Mouse (Mus musculus): ENCODE data around the gene Daam2. TPM values are rescaled to one million over a fixed set of nuclear protein-coding genes. Genes with fewer than 3 reads are reported as not detected.

Gene Daam2
- polyA plus RNA-seq, 1 experiment from 2014 or later: 6.6 TPM

GRCm38 (mm10) chr17:49432071-49432711 is 132.0 kb downstream of the Daam2 start:
- no peak overlapping the region for H3K4me2 ChIP-seq (replicated peaks; ENCODE audit: low read depth, low read length)
- peak; percentile 94 for DNase-seq (ENCODE audit: low spot score)
- no peaks in the 10 kb centered on the region for H3K9me3 ChIP-seq (ENCODE audit: low read length)
- peaks cover 18% of the 10 kb centered on the region; the same call in 1 of the 2 replicates for H3K4me1 ChIP-seq (ENCODE audit: insufficient read depth, low read depth, low read length)
- peaks cover 22% of the 10 kb centered on the region for H3K36me3 ChIP-seq (ENCODE audit: insufficient read depth, low read length)
- peak; percentile 24 for ATAC-seq
- 37% methylated on average over 4 of the region's 4 CpGs for WGBS
- no peak overlapping the region for H3K9ac ChIP-seq (replicated peaks; ENCODE audit: low read depth)
- H3K4me3 ChIP-seq (ENCODE audit: low read depth, low read length): no peak overlapping the region
- no peaks in the 10 kb centered on the region for H3K27me3 ChIP-seq (replicated peaks; ENCODE audit: insufficient read depth, low read length)
- TF ChIP-seq CTCF (IDR thresholded peaks at IDR 0.05): no peak
- peak; percentile 56 for TF ChIP-seq EP300 (IDR thresholded peaks at IDR 0.05)
- H3K27ac ChIP-seq (ENCODE audit: low read length): peak overlapping the region; percentile 65; the same call in 1 of the 2 replicates

- TF ChIP-seq CTCF (IDR thresholded peaks at IDR 0.05) (no peak), EP300 (IDR thresholded peaks at IDR 0.05) (no peak)
- no peak overlapping the region for H3K4me3 ChIP-seq (ENCODE audit: low read depth, low read length)
- no peak for ATAC-seq
- no peak for DNase-seq (ENCODE audit: low spot score)
- H3K27me3 ChIP-seq (replicated peaks; ENCODE audit: insufficient read depth, low read length): no peaks in the 10 kb centered on the region
- WGBS: 91% methylated on average over 6 of the region's 6 CpGs
- H3K36me3 ChIP-seq (ENCODE audit: insufficient read depth, low read length): peaks cover 22% of the 10 kb centered on the region
- H3K27ac ChIP-seq (ENCODE audit: low read length): no peak overlapping the region
- H3K9me3 ChIP-seq (ENCODE audit: low read length): no peaks in the 10 kb centered on the region
- H3K4me1 ChIP-seq (ENCODE audit: insufficient read depth, low read depth, low read length): peaks cover 18% of the 10 kb centered on the region; the same call in 1 of the 2 replicates
- H3K4me2 ChIP-seq (replicated peaks; ENCODE audit: low read depth, low read length): no peak overlapping the region
- no peak overlapping the region for H3K9ac ChIP-seq (replicated peaks; ENCODE audit: low read depth)
These were observed 133.0 kb downstream of the Daam2 start for GRCm38 (mm10) chr17:49431176-49431575.

DNA sequence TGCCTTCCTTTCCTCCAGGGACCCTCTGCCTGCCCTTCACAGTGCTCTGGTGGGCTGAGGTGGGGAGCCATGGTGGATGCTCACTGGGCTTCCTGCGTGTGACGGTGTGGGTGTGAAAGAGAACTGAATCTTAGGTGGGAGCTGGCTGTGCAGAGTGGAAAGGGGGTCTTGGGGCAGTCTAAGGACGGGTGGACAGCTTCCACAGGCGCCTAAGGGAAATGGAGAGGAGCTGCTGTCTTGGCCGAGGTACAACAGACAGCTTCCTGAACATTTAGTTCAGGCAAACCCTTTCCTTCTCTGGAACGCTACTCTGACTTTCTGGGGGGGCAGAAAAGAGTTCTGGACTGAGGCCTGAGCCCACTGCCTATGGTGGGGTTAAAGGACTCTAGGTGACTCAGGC is 134.0 kb downstream of the Daam2 start:
- WGBS: 43% methylated on average over 6 of the region's 6 CpGs
- Histone ChIP-seq H3K27me3 (replicated peaks; ENCODE audit: insufficient read depth, low read length) (no peaks in the 10 kb centered on the region), H3K4me1 (ENCODE audit: insufficient read depth, low read depth, low read length) (peaks cover 18% of the 10 kb centered on the region; the same call in 1 of the 2 replicates), H3K27ac (ENCODE audit: low read length) (peak overlapping the region; percentile 91; the same call in 1 of the 2 replicates), H3K9ac (replicated peaks; ENCODE audit: low read depth) (peak overlapping the region; percentile 32; the same call in 1 of the 2 replicates), H3K4me3 (ENCODE audit: low read depth, low read length) (0 out of 2 replicates have a peak overlapping the region, but pooled peaks have one; percentile 67), H3K9me3 (ENCODE audit: low read length) (no peaks in the 10 kb centered on the region), H3K4me2 (replicated peaks; ENCODE audit: low read depth, low read length) (peak overlapping the region; percentile 76), H3K36me3 (ENCODE audit: insufficient read depth, low read length) (peaks cover 12% of the 10 kb centered on the region)
- TF ChIP-seq EP300 (IDR thresholded peaks at IDR 0.05): peak; percentile 36; the same call in 1 of the 2 replicates
- TF ChIP-seq CTCF (IDR thresholded peaks at IDR 0.05): no peak
- no peak for ATAC-seq
- peak; percentile 44 for DNase-seq (ENCODE audit: low spot score)

DNA sequence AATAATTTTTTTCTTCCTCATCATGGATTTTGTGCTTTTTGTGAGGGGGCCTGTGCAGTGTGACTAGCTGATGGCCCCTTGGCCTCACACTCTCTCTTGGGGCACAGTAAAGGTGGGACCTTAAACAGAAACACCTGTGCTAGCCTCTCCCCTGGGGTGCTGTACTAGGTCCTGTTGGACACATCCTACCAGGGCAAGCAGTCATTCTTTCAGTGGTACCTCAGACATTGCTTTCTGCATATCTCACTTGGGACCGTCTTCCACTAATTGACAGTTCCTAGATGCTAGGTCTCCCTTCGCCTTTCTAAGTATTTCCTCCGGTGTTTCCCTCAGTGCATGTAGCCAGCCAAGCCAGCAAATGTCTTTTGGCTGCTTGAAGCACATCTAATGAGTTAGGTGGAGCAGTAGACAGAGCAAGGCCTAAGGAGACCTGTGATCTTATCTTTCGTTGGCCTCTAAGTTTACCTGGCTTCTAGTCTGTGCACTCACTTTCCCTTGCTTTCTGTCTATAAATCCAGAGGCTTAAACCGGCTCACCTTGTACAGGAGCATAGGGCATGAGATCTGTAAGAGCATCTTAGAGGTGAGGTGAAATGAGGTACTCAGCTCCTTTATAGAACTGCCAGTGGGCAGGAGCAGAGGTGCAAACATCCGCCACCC is 134.5 kb downstream of the Daam2 start:
- Histone ChIP-seq H3K27ac (ENCODE audit: low read length) (peak overlapping the region; percentile 91), H3K27me3 (replicated peaks; ENCODE audit: insufficient read depth, low read length) (no peaks in the 10 kb centered on the region), H3K9me3 (ENCODE audit: low read length) (no peaks in the 10 kb centered on the region), H3K4me3 (ENCODE audit: low read depth, low read length) (peak overlapping the region; percentile 67), H3K4me1 (ENCODE audit: insufficient read depth, low read depth, low read length) (peaks cover 18% of the 10 kb centered on the region; the same call in 1 of the 2 replicates), H3K9ac (replicated peaks; ENCODE audit: low read depth) (peak overlapping the region; percentile 32; the same call in 1 of the 2 replicates), H3K36me3 (ENCODE audit: insufficient read depth, low read length) (peaks cover 12% of the 10 kb centered on the region; the same call in 1 of the 2 replicates), H3K4me2 (replicated peaks; ENCODE audit: low read depth, low read length) (peak overlapping the region; percentile 76)
- 68% methylated on average over 6 of the region's 6 CpGs for WGBS
- DNase-seq (ENCODE audit: low spot score) (no peak), ATAC-seq (no peak)
- no peak for TF ChIP-seq EP300 (IDR thresholded peaks at IDR 0.05)

DNA sequence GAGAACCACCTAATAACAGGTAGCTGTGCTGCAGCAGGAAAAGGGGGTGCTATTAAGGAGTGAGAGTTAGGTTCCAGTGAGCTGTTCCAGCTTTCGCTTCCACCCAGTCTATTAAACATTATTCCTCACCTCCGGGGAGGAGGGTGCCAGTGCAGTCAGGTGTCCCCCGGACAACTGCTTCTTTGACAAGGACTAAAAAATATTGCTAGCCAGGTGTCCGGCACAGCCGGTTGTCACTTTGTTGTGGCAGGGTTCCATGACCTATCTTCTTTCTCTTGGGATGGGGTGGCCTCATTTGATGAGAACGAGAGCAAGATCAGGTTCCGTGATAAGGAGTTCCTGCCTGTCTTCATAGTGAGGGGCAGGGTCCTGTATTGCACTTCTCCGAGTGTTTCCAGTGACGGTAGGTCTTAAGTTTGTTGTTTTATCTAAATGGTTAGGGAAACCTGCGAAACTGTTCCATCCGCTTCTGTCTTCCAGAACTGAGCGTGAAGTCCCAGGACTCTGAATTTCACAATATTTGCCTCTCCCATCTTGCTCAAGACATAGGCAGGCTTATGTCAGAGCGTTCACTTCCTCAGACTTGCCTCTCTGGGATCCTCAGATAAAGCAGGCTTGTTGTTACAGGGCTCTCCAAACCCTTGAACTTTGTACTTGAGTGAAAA is 135.3 kb downstream of the Daam2 start:
- H3K9me3 ChIP-seq (ENCODE audit: low read length): no peaks in the 10 kb centered on the region
- peaks cover 8% of the 10 kb centered on the region; the same call in 1 of the 2 replicates for H3K36me3 ChIP-seq (ENCODE audit: insufficient read depth, low read length)
- peak; percentile 73 for ATAC-seq
- H3K4me3 ChIP-seq (ENCODE audit: low read depth, low read length): peak overlapping the region; percentile 67
- peak overlapping the region; percentile 91 for H3K27ac ChIP-seq (ENCODE audit: low read length)
- H3K4me2 ChIP-seq (replicated peaks; ENCODE audit: low read depth, low read length): peak overlapping the region; percentile 76
- H3K4me1 ChIP-seq (ENCODE audit: insufficient read depth, low read depth, low read length): peaks cover 18% of the 10 kb centered on the region; the same call in 1 of the 2 replicates
- peak; percentile 96 for DNase-seq (ENCODE audit: low spot score)
- WGBS: 8% methylated on average over 13 of the region's 13 CpGs
- TF ChIP-seq EP300 (IDR thresholded peaks at IDR 0.05) (peak; percentile 96), CTCF (IDR thresholded peaks at IDR 0.05) (no peak)
- H3K9ac ChIP-seq (replicated peaks; ENCODE audit: low read depth): peak overlapping the region; percentile 86
- H3K27me3 ChIP-seq (replicated peaks; ENCODE audit: insufficient read depth, low read length): no peaks in the 10 kb centered on the region

DNA sequence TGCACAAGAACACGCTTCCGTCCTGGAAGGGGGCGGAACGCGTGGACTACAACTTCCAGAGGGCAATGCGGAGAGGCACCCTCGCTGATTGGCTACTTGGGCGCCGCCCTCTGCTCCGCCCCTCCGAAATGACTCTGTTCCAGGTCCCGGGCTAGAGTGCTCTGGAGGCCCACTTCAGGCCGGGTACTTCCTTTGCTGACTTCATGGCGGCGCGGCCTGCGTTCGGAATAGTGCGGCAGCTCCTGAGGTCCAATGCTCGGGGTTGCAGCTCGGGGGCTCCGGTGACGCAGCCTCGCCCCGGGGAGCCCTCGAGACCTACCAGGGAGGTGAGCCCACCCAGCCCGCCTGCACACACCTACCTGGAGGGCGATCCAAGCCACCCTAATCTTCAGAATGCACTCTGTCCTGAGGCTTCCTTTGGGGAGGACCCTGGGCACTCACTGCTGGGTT is 135.9 kb downstream of the Daam2 start, which contains the start of gene Mocs1:
Gene Mocs1, plus strand, starts transcription at position 124 of the 450 bp plus-strand sequence.
- Histone ChIP-seq H3K4me1 (ENCODE audit: insufficient read depth, low read depth, low read length) (peaks cover 18% of the 10 kb centered on the region; the same call in 1 of the 2 replicates), H3K4me2 (replicated peaks; ENCODE audit: low read depth, low read length) (peak within 1 kb of the TSS; percentile 76), H3K4me3 (ENCODE audit: low read depth, low read length) (peak within 1 kb of the TSS; percentile 67), H3K9me3 (ENCODE audit: low read length) (no peaks in the 10 kb centered on the region), H3K36me3 (ENCODE audit: insufficient read depth, low read length) (peaks cover 2% of the 10 kb centered on the region; the same call in 1 of the 2 replicates), H3K9ac (replicated peaks; ENCODE audit: low read depth) (peak within 1 kb of the TSS; percentile 86), H3K27ac (ENCODE audit: low read length) (peak within 1 kb of the TSS; percentile 91), H3K27me3 (replicated peaks; ENCODE audit: insufficient read depth, low read length) (no peaks in the 10 kb centered on the region)
- TF ChIP-seq CTCF (IDR thresholded peaks at IDR 0.05) (no peak), EP300 (IDR thresholded peaks at IDR 0.05) (peak; percentile 81)
- DNase-seq (ENCODE audit: low spot score) (peak; percentile 98), ATAC-seq (peak; percentile 97)
- WGBS: under 1% methylated on average over 27 of the region's 28 CpGs
